Mouse (Mus musculus) ES-Bruce4 (cell line): ENCODE measurements at regions not wholly inside any gene's neighbourhood (a gene's known extent, or its start where the extent isn't known, plus 50 kb on each side); places are given as distances from the start of the nearest gene placed in this dataset.

ENCODE experiments used
- H3K27ac ChIP-seq: 2 replicates; pipeline ENCODE4 v1.5.1; 2012; ENCODE audit warnings: low read length, inconsistent platforms; ENCODE audit not compliant: insufficient read depth
- H3K27me3 ChIP-seq: 2 replicates; pipeline ENCODE4 v1.6.1; 2012; ENCODE audit warnings: mild to moderate bottlenecking, low read length, inconsistent platforms; ENCODE audit not compliant: control insufficient read depth, poor library complexity, insufficient read depth, severe bottlenecking
- H3K36me3 ChIP-seq: 2 replicates; pipeline ENCODE4 v1.6.1; 2012; ENCODE audit warnings: inconsistent platforms, mild to moderate bottlenecking, low read length, moderate library complexity; ENCODE audit not compliant: control insufficient read depth, poor library complexity, insufficient read depth, severe bottlenecking
- H3K4me1 ChIP-seq: one replicate; pipeline ENCODE4 v1.8.1; 2011; ENCODE audit warnings: low read length; ENCODE audit not compliant: control insufficient read depth, insufficient read depth
- H3K4me3 ChIP-seq: 2 replicates; pipeline ENCODE4 v1.5.1; 2011; ENCODE audit warnings: low read depth, mild to moderate bottlenecking, low read length
- H3K9ac ChIP-seq: 2 replicates; pipeline ENCODE4 v1.6.1; 2012; ENCODE audit warnings: low read depth, mild to moderate bottlenecking, inconsistent platforms; ENCODE audit not compliant: poor library complexity, severe bottlenecking
- H3K9me3 ChIP-seq: replicated peaks from 2 replicates; pipeline ENCODE4 v1.6.1; 2012; ENCODE audit warnings: mild to moderate bottlenecking, low read length, inconsistent platforms; ENCODE audit not compliant: control insufficient read depth, poor library complexity, insufficient read depth, severe bottlenecking
- CTCF ChIP-seq: IDR thresholded peaks from one replicate; pipeline ENCODE4 v1.8.1; 2011; ENCODE audit warnings: low read depth, low read length
- EP300 ChIP-seq: IDR thresholded peaks from 2 replicates; pipeline ENCODE4 v1.6.1; 2011; ENCODE audit warnings: low read depth, low read length; ENCODE audit not compliant: insufficient read depth
- POLR2A ChIP-seq: IDR thresholded peaks from one replicate; pipeline ENCODE4 v1.8.1; 2011; ENCODE audit warnings: low read length; ENCODE audit not compliant: insufficient read depth

DNA sequence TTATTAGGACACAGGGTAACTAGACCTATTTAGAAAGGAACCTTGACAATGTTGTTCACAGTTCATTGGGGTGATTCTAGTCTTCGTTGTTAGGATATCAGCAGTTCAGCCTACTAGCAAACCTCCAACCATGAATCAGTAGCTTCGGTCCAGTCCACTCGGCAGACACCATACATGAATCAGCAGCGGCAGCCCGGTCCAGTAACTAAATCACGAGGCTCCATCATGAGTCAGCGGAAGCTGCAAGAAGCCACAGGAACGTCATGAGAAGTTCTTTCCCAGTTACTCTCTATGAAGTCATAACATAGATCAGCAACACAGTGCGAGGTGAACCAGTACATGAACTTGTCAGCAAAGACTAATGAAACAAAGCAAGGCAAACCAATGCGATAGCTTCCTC, 68.4 kb upstream of the Armc2 start:
- H3K4me3 ChIP-seq = no peak overlapping the region
- TF ChIP-seq EP300 (no peak), CTCF (no peak), POLR2A (no peak)
- H3K36me3 ChIP-seq = no peaks in the 10 kb centered on the region
- no peaks in the 10 kb centered on the region for H3K4me1 ChIP-seq
- H3K27me3 ChIP-seq = no peaks in the 10 kb centered on the region
- no peak overlapping the region for H3K27ac ChIP-seq
- H3K9ac ChIP-seq = no peak overlapping the region
- H3K9me3 ChIP-seq = no peaks in the 10 kb centered on the region

GRCm38 (mm10) chr10:42085295-42085694, 67.1 kb upstream of the Armc2 start:
- Histone ChIP-seq H3K9me3 (no peaks in the 10 kb centered on the region), H3K9ac (no peak overlapping the region), H3K4me1 (no peaks in the 10 kb centered on the region), H3K27ac (no peak overlapping the region), H3K36me3 (no peaks in the 10 kb centered on the region), H3K27me3 (no peaks in the 10 kb centered on the region), H3K4me3 (no peak overlapping the region)
- TF ChIP-seq CTCF (no peak), EP300 (no peak), POLR2A (no peak)

GRCm38 (mm10) chr10:42082227-42082840, 64.1 kb upstream of the Armc2 start:
- TF ChIP-seq POLR2A (no peak), EP300 (no peak), CTCF (no peak)
- Histone ChIP-seq H3K4me3 (no peak overlapping the region), H3K36me3 (no peaks in the 10 kb centered on the region), H3K4me1 (no peaks in the 10 kb centered on the region), H3K27me3 (no peaks in the 10 kb centered on the region), H3K9me3 (no peaks in the 10 kb centered on the region), H3K9ac (no peak overlapping the region), H3K27ac (no peak overlapping the region)

DNA sequence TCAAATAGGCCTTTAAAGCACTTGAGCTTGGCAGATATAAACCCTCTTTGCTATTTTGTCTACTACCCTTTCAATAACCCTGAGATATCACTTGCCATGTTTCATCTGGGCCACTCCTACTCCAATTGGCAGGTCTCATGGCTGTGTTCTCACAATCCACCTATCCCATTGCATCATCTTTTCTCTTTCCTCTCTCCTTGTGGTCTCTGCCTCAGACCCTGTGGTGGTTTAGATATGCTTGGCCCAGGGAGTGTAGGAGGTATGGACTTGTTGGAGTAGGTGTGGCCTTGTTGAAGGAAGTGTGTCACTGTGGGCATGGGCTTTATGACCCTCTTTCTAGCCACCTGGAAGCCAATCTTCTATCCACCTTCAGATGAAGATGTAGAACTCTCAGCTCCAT, 61.5 kb upstream of the Armc2 start:
- Histone ChIP-seq H3K27me3 (no peaks in the 10 kb centered on the region), H3K9ac (no peak overlapping the region), H3K4me3 (no peak overlapping the region), H3K9me3 (no peaks in the 10 kb centered on the region), H3K4me1 (no peaks in the 10 kb centered on the region), H3K36me3 (no peaks in the 10 kb centered on the region), H3K27ac (no peak overlapping the region)
- TF ChIP-seq EP300 = no peak
- TF ChIP-seq CTCF = no peak
- TF ChIP-seq POLR2A = no peak

- Histone ChIP-seq H3K27me3 (no peaks in the 10 kb centered on the region), H3K4me1 (peaks cover 2% of the 10 kb centered on the region), H3K4me3 (no peak overlapping the region), H3K9me3 (no peaks in the 10 kb centered on the region), H3K36me3 (no peaks in the 10 kb centered on the region), H3K9ac (no peak overlapping the region), H3K27ac (no peak overlapping the region)
- TF ChIP-seq CTCF (no peak), EP300 (no peak), POLR2A (no peak)
Observed at GRCm38 (mm10) chr10:42076711-42077110, 58.5 kb upstream of the Armc2 start.

DNA sequence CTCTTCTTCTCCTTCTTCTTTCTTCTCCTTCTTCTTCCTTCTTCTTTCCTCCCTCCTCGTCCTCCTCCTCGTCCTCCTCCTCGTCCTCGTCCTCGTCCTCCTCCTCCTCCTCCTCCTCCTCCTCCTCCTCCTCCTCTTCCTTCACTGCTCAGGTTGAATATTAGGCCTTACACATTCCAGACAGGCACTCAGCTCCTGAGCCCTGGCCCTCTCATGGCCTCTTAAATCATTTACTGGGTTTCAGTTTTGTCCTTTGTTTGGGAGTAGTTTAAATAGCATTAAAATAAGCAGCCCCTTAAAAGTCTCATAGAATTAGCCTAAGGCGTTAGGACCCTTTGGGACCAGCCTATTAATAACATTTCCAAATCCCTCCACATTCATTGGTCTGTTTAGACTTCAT, 57.3 kb upstream of the Armc2 start:
- TF ChIP-seq CTCF (no peak), EP300 (no peak), POLR2A (no peak)
- no peak overlapping the region for H3K9ac ChIP-seq
- H3K36me3 ChIP-seq = no peaks in the 10 kb centered on the region
- no peak overlapping the region for H3K27ac ChIP-seq
- peaks cover 2% of the 10 kb centered on the region for H3K4me1 ChIP-seq
- H3K4me3 ChIP-seq = no peak overlapping the region
- no peaks in the 10 kb centered on the region for H3K27me3 ChIP-seq
- no peaks in the 10 kb centered on the region for H3K9me3 ChIP-seq
